7 mouse cellular contexts compared by ENCODE assay signal in the genomic region with DNA sequence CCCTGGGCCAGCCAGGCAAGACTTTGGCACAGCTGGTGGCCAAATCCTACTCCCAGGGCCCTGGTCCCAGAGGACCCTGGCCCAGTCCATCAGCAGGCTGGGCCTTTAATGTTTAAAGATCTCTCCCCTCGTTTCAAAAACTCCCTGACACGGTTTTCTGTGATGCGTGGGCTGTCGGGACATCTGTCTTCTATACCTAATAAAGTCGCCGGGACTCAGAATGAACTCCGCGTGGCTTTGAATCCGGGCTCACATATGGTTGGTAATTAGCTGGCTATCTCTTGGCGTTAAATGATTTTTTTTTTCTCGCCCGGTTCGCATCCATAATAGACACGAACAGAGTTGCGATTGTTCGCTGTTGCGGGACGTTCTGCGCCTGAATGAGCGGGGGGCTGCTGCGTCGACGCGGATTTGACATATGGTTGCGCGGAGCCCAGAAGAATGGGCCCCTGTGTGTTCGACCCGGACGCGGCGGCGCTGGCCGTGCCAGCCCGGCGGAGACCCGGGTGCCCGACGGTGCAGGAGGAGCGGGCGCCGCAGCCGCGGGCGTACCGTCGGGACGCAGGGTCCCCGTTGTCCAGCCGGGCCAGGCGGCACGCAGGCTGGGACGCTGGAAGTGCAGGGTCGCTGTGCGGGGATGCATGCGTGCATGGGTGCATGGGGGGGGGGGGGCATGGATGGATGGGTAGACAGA. TPM values are rescaled to one million over a fixed set of nuclear protein-coding genes. Genes with fewer than 3 reads are reported as not detected.
DNase-seq lines count a peak whose midpoint lies in the region; ATAC-seq and TF ChIP-seq lines count a peak whose summit lies in the region.

No protein-coding gene starts in this region.

- no peak overlapping the region for H3K27ac ChIP-seq in lung, postnatal 0 days (ENCODE audit: low read length)
- H3K27ac ChIP-seq in forebrain, postnatal 0 days (ENCODE audit: low read depth, low read length) = no peak overlapping the region
- H3K27ac ChIP-seq in liver, postnatal 0 days (ENCODE audit: low read depth) = no peak overlapping the region

- H3K36me3 ChIP-seq in lung, postnatal 0 days (ENCODE audit: insufficient read depth, low read length) = no peaks in the 10 kb centered on the region
- no peaks in the 10 kb centered on the region for H3K36me3 ChIP-seq in forebrain, postnatal 0 days (ENCODE audit: insufficient read depth)
- H3K36me3 ChIP-seq in liver, postnatal 0 days (replicated peaks; ENCODE audit: insufficient read depth, low read length) = no peaks in the 10 kb centered on the region

- DNase-seq in lung, postnatal 0 days (ENCODE audit: low spot score) = no peak
- DNase-seq in lung, postnatal 10 days = no peak
- DNase-seq in forebrain, postnatal 0 days = peak; percentile 43
- no peak for DNase-seq in liver, postnatal 0 days
- no peak for DNase-seq in B cell, adult 2 months
- no peak for DNase-seq in thymus, postnatal 10 days (ENCODE audit: low spot score in 2 of 2)

- TF ChIP-seq CTCF in lung, postnatal 0 days (IDR thresholded peaks at IDR 0.05) = no peak
- TF ChIP-seq CTCF in forebrain, postnatal 0 days (IDR thresholded peaks at IDR 0.05; ENCODE audit: low read depth) = no peak
- no peak for TF ChIP-seq CTCF in liver, postnatal 0 days (IDR thresholded peaks at IDR 0.05; ENCODE audit: low read depth)

- no peaks in the 10 kb centered on the region for H3K9me3 ChIP-seq in lung, postnatal 0 days (ENCODE audit: low read length)
- no peaks in the 10 kb centered on the region for H3K9me3 ChIP-seq in forebrain, postnatal 0 days (ENCODE audit: low read length)
- no peaks in the 10 kb centered on the region for H3K9me3 ChIP-seq in liver, postnatal 0 days (ENCODE audit: low read length)

- WGBS in lung, postnatal 0 days = 8% methylated on average over 54 of the region's 55 CpGs
- 4% methylated on average over 55 of the region's 55 CpGs for WGBS in forebrain, postnatal 0 days
- WGBS in liver, postnatal 0 days (ENCODE audit: insufficient replicate concordance) = 7% methylated on average over 55 of the region's 55 CpGs

- H3K4me2 ChIP-seq in lung, postnatal 0 days (replicated peaks; ENCODE audit: low read depth, low read length) = peak overlapping the region; percentile 58
- H3K4me2 ChIP-seq in forebrain, postnatal 0 days (ENCODE audit: low read depth) = peak overlapping the region; percentile 52
- H3K4me2 ChIP-seq in liver, postnatal 0 days (ENCODE audit: low read depth, low read length) = peak overlapping the region; percentile 58

- H3K27me3 ChIP-seq in lung, postnatal 0 days (replicated peaks; ENCODE audit: insufficient read depth, low read length) = peaks cover 27% of the 10 kb centered on the region
- peaks cover 29% of the 10 kb centered on the region for H3K27me3 ChIP-seq in forebrain, postnatal 0 days (ENCODE audit: insufficient read depth, low read length)
- peaks cover 53% of the 10 kb centered on the region for H3K27me3 ChIP-seq in liver, postnatal 0 days (ENCODE audit: insufficient read depth, low read length)

- no peak for TF ChIP-seq EP300 in lung, postnatal 0 days (IDR thresholded peaks at IDR 0.05)
- TF ChIP-seq EP300 in liver, postnatal 0 days (IDR thresholded peaks at IDR 0.05; ENCODE audit: low read depth) = no peak

- 0 out of 2 replicates have a peak, but pooled peaks cover 5% of the 10 kb centered on the region for H3K4me1 ChIP-seq in lung, postnatal 0 days (ENCODE audit: insufficient read depth, low read depth, low read length)
- no peaks in the 10 kb centered on the region; the same call in 1 of the 2 replicates for H3K4me1 ChIP-seq in forebrain, postnatal 0 days (ENCODE audit: insufficient read depth)
- H3K4me1 ChIP-seq in liver, postnatal 0 days (ENCODE audit: insufficient read depth) = peaks cover 3% of the 10 kb centered on the region; the same call in 1 of the 2 replicates

- H3K4me3 ChIP-seq in lung, postnatal 0 days (ENCODE audit: low read depth, low read length) = peak overlapping the region; percentile 33
- H3K4me3 ChIP-seq in forebrain, postnatal 0 days (ENCODE audit: low read depth, low read length) = peak overlapping the region; percentile 33
- peak overlapping the region; percentile 39 for H3K4me3 ChIP-seq in liver, postnatal 0 days (ENCODE audit: low read depth, low read length)

- H3K9ac ChIP-seq in lung, postnatal 0 days (replicated peaks; ENCODE audit: low read depth) = no peak overlapping the region
- peak overlapping the region; percentile 50 for H3K9ac ChIP-seq in forebrain, postnatal 0 days
- no peak overlapping the region for H3K9ac ChIP-seq in liver, postnatal 0 days (replicated peaks)

- no peak for ATAC-seq in lung, postnatal 0 days
- ATAC-seq in forebrain, postnatal 0 days = peak; percentile 55
- ATAC-seq in liver, postnatal 0 days = no peak
- no peak for ATAC-seq in erythroid progenitor cell, adult 5-6 weeks (replicated peaks; ENCODE audit: low FRiP score, poor library complexity, severe bottlenecking)

RNA-seq across cellular contexts. Expression of a gene that starts 15.7 kb away (rescaled TPM):
- polyA plus RNA-seq in lung, postnatal 0 days (2015; fragmentation: Nextera tagmentation; extraction: Ambion mirVana) = 207 and 220 TPM in 2 replicates
- 99.0 and 123 TPM in 2 replicates for total RNA-seq in forebrain, postnatal 0 days (2014; rRNA removed)
- polyA plus RNA-seq in forebrain, postnatal 0 days (2015; fragmentation: Nextera tagmentation; extraction: Ambion mirVana) = 119 and 124 TPM in 2 replicates
- polyA plus RNA-seq in liver, postnatal 0 days (2015; fragmentation: Nextera tagmentation; extraction: Ambion mirVana) = 36.4 and 52.4 TPM in 2 replicates
- 14.8 TPM in 1 of 2 replicates, not detected in the other for total RNA-seq in erythroid progenitor cell, adult 5-6 weeks (2015; ENCODE audit: low replicate concordance)
- total RNA-seq in erythroid progenitor cell, adult 5-6 weeks (2017; ENCODE audit: low replicate concordance) = not detected in 2 replicates

RNA-seq across cellular contexts. Expression of a gene that starts 28.4 kb away (rescaled TPM):
- polyA plus RNA-seq in lung, postnatal 0 days (2015; fragmentation: Nextera tagmentation; extraction: Ambion mirVana) = 4.4 and 5.2 TPM in 2 replicates
- 0.92 and 1.7 TPM in 2 replicates for total RNA-seq in forebrain, postnatal 0 days (2014; rRNA removed)
- 0.71 and 1.0 TPM in 2 replicates for polyA plus RNA-seq in forebrain, postnatal 0 days (2015; fragmentation: Nextera tagmentation; extraction: Ambion mirVana)
- polyA plus RNA-seq in liver, postnatal 0 days (2015; fragmentation: Nextera tagmentation; extraction: Ambion mirVana) = 18.6 and 20.4 TPM in 2 replicates
- not detected in 2 replicates for total RNA-seq in erythroid progenitor cell, adult 5-6 weeks (2015; ENCODE audit: low replicate concordance)
- not detected in 2 replicates for total RNA-seq in erythroid progenitor cell, adult 5-6 weeks (2017; ENCODE audit: low replicate concordance)

RNA-seq across cellular contexts. Expression of a gene that starts 57.8 kb away (rescaled TPM):
- 3.2 and 5.4 TPM in 2 replicates for polyA plus RNA-seq in lung, postnatal 0 days (2015; fragmentation: Nextera tagmentation; extraction: Ambion mirVana)
- total RNA-seq in forebrain, postnatal 0 days (2014; rRNA removed) = 0.46 TPM in 1 of 2 replicates, not detected in the other
- 0.60 TPM in 1 of 2 replicates, not detected in the other for polyA plus RNA-seq in forebrain, postnatal 0 days (2015; fragmentation: Nextera tagmentation; extraction: Ambion mirVana)
- 10.5 and 10.8 TPM in 2 replicates for polyA plus RNA-seq in liver, postnatal 0 days (2015; fragmentation: Nextera tagmentation; extraction: Ambion mirVana)
- not detected in 2 replicates for total RNA-seq in erythroid progenitor cell, adult 5-6 weeks (2015; ENCODE audit: low replicate concordance)
- total RNA-seq in erythroid progenitor cell, adult 5-6 weeks (2017; ENCODE audit: low replicate concordance) = not detected in 2 replicates
